Mouse (Mus musculus) midbrain, embryonic 11.5 days (tissue): ENCODE results near the gene Suclg1. TPM values are rescaled to one million over a fixed set of nuclear protein-coding genes. Genes with fewer than 3 reads are reported as not detected.

ENCODE experiments used
- ATAC-seq: fragments of 200-750 bp; cut with Nextera tagmentation; 2 replicates; pipeline ENCODE4 v1.8.0; 2017; ENCODE audit warnings: moderate TSS enrichment, moderate library complexity; ENCODE audit not compliant: low FRiP score
- DNase-seq: peaks from one replicate; pipeline ENCODE4 v3.0.0; 2015; ENCODE audit warnings: low spot score; ENCODE audit errors: missing footprints
- H3K27ac ChIP-seq: fragments of 300-500 bp; sonication (generic); 2 replicates; pipeline ENCODE4 v1.5.1; 2014; ENCODE audit warnings: low read depth, low read length
- H3K27me3 ChIP-seq: fragments of 300-500 bp; sonication (generic); 2 replicates; pipeline ENCODE4 v1.6.1; 2014; ENCODE audit warnings: mild to moderate bottlenecking, low read length, moderate library complexity, mixed read lengths; ENCODE audit not compliant: control insufficient read depth, insufficient read depth
- H3K36me3 ChIP-seq: fragments of 300-500 bp; sonication (generic); 2 replicates; pipeline ENCODE4 v1.6.1; 2014; ENCODE audit warnings: mild to moderate bottlenecking, low read length, moderate library complexity, mixed read lengths; ENCODE audit not compliant: control insufficient read depth, insufficient read depth
- H3K4me1 ChIP-seq: fragments of 300-500 bp; sonication (generic); 2 replicates; pipeline ENCODE4 v1.6.1; 2014; ENCODE audit warnings: low read length; ENCODE audit not compliant: control insufficient read depth, insufficient read depth
- H3K4me2 ChIP-seq: fragments of 300-500 bp; sonication (generic); 2 replicates; pipeline ENCODE4 v1.6.1; 2014; ENCODE audit warnings: mild to moderate bottlenecking, moderate library complexity
- H3K4me3 ChIP-seq: fragments of 300-500 bp; sonication (generic); 2 replicates; pipeline ENCODE4 v1.5.1; 2014; ENCODE audit warnings: low read depth, low read length
- H3K9ac ChIP-seq: fragments of 300-500 bp; sonication (generic); 2 replicates; pipeline ENCODE4 v1.6.1; 2014; ENCODE audit warnings: low read length
- H3K9me3 ChIP-seq: fragments of 300-500 bp; sonication (generic); 2 replicates; pipeline ENCODE4 v1.6.1; 2016; ENCODE audit warnings: low read length; ENCODE audit not compliant: control insufficient read depth
- WGBS: fragments of 180-500 bp; shearing (Covaris S2); extraction: QIAGEN DNeasy Blood & Tissue Kit; methylation state at CpG from one replicate; pipeline ENCODE4 v1.1.7; 2014; 5-methylcytosine and 5-hydroxymethylcytosine counted together
- polyA plus RNA-seq: library from polyadenylated mRNA; unstranded; fragments of >200 nt; fragmentation: Nextera tagmentation; extraction: Ambion mirVana; gene quantifications from 2 replicates; pipeline ENCODE4 v1.2.1, GENCODE M21; 2014

Suclg1 gene
- polyA plus RNA-seq, 1 experiment from 2014 or later: 175 TPM

- H3K9ac ChIP-seq: no peak overlapping the region
- DNase-seq (no peak), ATAC-seq (no peak)
- H3K4me2 ChIP-seq: no peak overlapping the region
- H3K36me3 ChIP-seq: peaks cover 3% of the 10 kb centered on the region; the same call in 1 of the 2 replicates
- no peak overlapping the region for H3K4me3 ChIP-seq
- no peaks in the 10 kb centered on the region for H3K9me3 ChIP-seq
- H3K27me3 ChIP-seq: no peaks in the 10 kb centered on the region
- H3K27ac ChIP-seq: no peak overlapping the region
- WGBS: 84% methylated on average over 9 of the region's 9 CpGs
- H3K4me1 ChIP-seq: no peaks in the 10 kb centered on the region
These were observed 32.4 kb downstream of the Suclg1 start for GRCm38 (mm10) chr6:73280546-73281115.

- DNase-seq (no peak), ATAC-seq (no peak)
- Histone ChIP-seq H3K4me1 (no peaks in the 10 kb centered on the region), H3K4me3 (no peak overlapping the region), H3K27ac (no peak overlapping the region), H3K27me3 (no peaks in the 10 kb centered on the region), H3K4me2 (no peak overlapping the region), H3K9me3 (no peaks in the 10 kb centered on the region), H3K9ac (no peak overlapping the region), H3K36me3 (no peaks in the 10 kb centered on the region)
- WGBS: 89% methylated on average over 2 of the region's 2 CpGs
These were observed 38.1 kb downstream of the Suclg1 start for GRCm38 (mm10) chr6:73286326-73286725.

- 78% methylated on average over 6 of the region's 6 CpGs for WGBS
- ATAC-seq: no peak
- no peak overlapping the region for H3K4me3 ChIP-seq
- DNase-seq: no peak
- no peak overlapping the region for H3K9ac ChIP-seq
- no peaks in the 10 kb centered on the region for H3K36me3 ChIP-seq
- H3K27ac ChIP-seq: no peak overlapping the region
- H3K27me3 ChIP-seq: no peaks in the 10 kb centered on the region
- no peaks in the 10 kb centered on the region for H3K4me1 ChIP-seq
- no peak overlapping the region for H3K4me2 ChIP-seq
- H3K9me3 ChIP-seq: no peaks in the 10 kb centered on the region
These were observed 58.7 kb downstream of the Suclg1 start for GRCm38 (mm10) chr6:73306837-73307236.

- 81% methylated on average over 10 of the region's 10 CpGs for WGBS
- no peak for DNase-seq
- Histone ChIP-seq H3K4me3 (no peak overlapping the region), H3K27ac (no peak overlapping the region), H3K36me3 (no peaks in the 10 kb centered on the region), H3K4me2 (no peak overlapping the region), H3K27me3 (no peaks in the 10 kb centered on the region), H3K9ac (no peak overlapping the region), H3K4me1 (no peaks in the 10 kb centered on the region), H3K9me3 (no peaks in the 10 kb centered on the region)
- ATAC-seq: no peak
These were observed 60.7 kb downstream of the Suclg1 start for GRCm38 (mm10) chr6:73308685-73309520.

DNA sequence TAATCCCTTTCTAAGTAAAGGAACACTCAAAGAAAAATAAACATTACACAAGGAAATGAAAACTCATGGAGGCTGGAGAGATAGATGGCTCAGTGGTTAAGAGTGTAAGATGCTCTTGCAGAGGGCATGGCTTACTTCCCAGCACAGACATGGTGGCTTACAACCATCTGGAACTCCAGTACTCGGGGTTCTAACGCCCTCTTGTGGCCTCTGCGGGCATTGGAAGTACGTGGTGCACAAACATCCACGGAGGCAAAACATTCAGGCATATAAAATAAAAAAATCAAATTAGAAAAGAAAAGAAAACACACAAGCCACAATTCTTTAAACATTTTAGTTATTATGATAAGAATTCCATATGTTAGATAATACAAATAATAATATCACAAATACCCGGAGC lies 63.2 kb downstream of the Suclg1 start:
- Histone ChIP-seq H3K27ac (no peak overlapping the region), H3K4me3 (no peak overlapping the region), H3K4me1 (no peaks in the 10 kb centered on the region; the same call in 1 of the 2 replicates), H3K36me3 (no peaks in the 10 kb centered on the region), H3K27me3 (0 out of 2 replicates have a peak, but pooled peaks cover 2% of the 10 kb centered on the region), H3K9me3 (no peaks in the 10 kb centered on the region), H3K9ac (no peak overlapping the region), H3K4me2 (no peak overlapping the region)
- 78% methylated on average over 6 of the region's 6 CpGs for WGBS
- no peak for DNase-seq
- no peak for ATAC-seq

GRCm38 (mm10) chr6:73311786-73312185 lies 63.6 kb downstream of the Suclg1 start:
- ATAC-seq: no peak
- 0 out of 2 replicates have a peak, but pooled peaks cover 2% of the 10 kb centered on the region for H3K27me3 ChIP-seq
- 96% methylated on average over 7 of the region's 7 CpGs for WGBS
- H3K4me3 ChIP-seq: no peak overlapping the region
- no peak for DNase-seq
- H3K9ac ChIP-seq: no peak overlapping the region
- no peaks in the 10 kb centered on the region for H3K9me3 ChIP-seq
- H3K36me3 ChIP-seq: no peaks in the 10 kb centered on the region
- H3K4me2 ChIP-seq: no peak overlapping the region
- no peak overlapping the region for H3K27ac ChIP-seq
- H3K4me1 ChIP-seq: no peaks in the 10 kb centered on the region; the same call in 1 of the 2 replicates

DNA sequence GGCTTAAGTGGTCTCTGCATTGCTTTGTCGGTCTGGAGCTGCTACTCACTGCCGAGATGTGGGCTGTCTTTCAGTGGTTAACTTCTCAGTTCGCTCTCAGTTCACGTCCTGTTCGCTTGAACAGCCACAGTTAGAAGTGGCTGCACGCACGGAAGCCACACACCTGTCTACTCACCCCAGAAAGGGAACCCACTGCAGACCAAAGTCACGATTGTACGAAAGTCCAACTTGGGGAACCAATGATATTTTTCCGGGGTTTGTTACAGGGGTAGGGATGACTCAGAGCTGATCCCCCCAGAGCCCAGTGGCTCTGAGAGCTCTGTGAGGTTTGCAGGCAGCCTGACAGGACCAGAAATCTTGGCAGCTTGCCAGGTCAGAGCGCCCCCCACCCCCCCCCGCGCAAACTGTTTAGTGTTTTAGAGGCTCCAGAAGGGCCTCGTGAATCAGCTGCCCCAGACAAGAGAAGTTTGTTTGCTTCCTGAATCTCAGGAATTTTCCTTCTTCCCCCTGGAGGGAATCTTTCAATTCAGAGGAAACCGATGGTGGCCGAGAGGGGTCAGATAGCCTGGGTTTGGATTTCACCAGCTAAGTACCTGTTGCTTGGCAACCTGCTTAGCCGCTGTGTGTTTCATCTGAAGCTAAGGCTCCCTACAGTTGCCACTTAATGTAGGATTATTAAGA lies 66.9 kb downstream of the Suclg1 start:
- H3K36me3 ChIP-seq: no peaks in the 10 kb centered on the region
- peak overlapping the region; percentile 43 for H3K4me3 ChIP-seq
- ATAC-seq (peak; percentile 88), DNase-seq (peak; percentile 99)
- peak overlapping the region; percentile 55 for H3K9ac ChIP-seq
- no peaks in the 10 kb centered on the region for H3K9me3 ChIP-seq
- peaks cover 4% of the 10 kb centered on the region; the same call in 1 of the 2 replicates for H3K27me3 ChIP-seq
- peaks cover 3% of the 10 kb centered on the region; the same call in 1 of the 2 replicates for H3K4me1 ChIP-seq
- WGBS: under 1% methylated on average over 17 of the region's 17 CpGs
- peak overlapping the region; percentile 44; the same call in 1 of the 2 replicates for H3K27ac ChIP-seq
- peak overlapping the region; percentile 69 for H3K4me2 ChIP-seq

DNA sequence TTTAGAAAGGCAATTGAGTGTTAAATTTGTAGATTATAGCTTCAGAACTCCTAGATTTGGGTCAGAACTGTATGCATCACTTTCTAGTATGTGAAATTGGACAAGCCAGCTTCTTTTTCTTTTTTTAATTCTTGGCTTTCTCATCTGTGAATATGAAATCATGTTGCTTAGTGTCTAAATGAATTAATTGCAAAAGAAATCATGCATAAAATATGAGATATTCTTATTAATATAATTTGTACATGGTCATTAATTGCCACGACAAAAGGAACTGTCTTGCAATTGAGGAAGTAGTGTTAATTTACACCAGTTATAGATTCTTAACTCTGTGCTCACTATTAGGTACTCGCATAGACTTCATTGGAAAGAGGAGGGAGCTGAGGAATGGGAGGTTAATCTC lies 74.1 kb downstream of the Suclg1 start:
- Histone ChIP-seq H3K4me1 (peaks cover 9% of the 10 kb centered on the region; the same call in 1 of the 2 replicates), H3K9me3 (no peaks in the 10 kb centered on the region), H3K4me2 (no peak overlapping the region), H3K9ac (no peak overlapping the region), H3K27me3 (peaks cover 2% of the 10 kb centered on the region; the same call in 1 of the 2 replicates), H3K27ac (no peak overlapping the region), H3K4me3 (no peak overlapping the region), H3K36me3 (no peaks in the 10 kb centered on the region)
- DNase-seq (no peak), ATAC-seq (no peak)
- WGBS: 83% methylated on average over 2 of the region's 2 CpGs
